Mouse (Mus musculus): ENCODE data around the gene Fam102b. TPM values are rescaled to one million over a fixed set of nuclear protein-coding genes. Genes with fewer than 3 reads are reported as not detected.
A peak's percentile ranks its signal among the peaks of the same experiment; 100 is the strongest.

Fam102b gene
- polyA plus RNA-seq, 1 experiment, result 14.8 TPM

DNA sequence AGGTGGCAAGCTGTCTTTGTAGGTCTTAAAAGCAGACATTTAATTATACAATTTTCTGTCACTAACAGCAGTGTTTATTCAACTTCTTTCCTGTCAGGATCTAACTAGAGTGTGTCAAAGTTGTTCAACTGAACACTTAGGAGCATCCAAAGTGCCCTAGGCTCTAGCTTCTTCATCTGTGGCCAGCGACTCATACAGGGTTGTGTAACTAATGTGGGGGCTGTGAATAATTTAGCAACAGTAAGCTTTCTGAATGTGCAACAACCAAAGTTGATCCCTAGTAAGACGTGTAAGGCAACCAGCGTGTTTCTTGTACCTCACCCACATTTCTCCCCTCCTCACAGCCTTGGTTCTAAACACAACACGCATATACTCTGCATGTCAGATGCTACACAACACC is 13.5 kb upstream of the Fam102b start:
- no peak for TF ChIP-seq CTCF (IDR thresholded peaks at IDR 0.05; ENCODE audit: extremely low read depth, insufficient read depth, low read length)
- Histone ChIP-seq H3K4me1 (ENCODE audit: control insufficient read depth, insufficient read depth, low read length) (no peaks in the 10 kb centered on the region), H3K27ac (ENCODE audit: insufficient read depth, low read length) (no peak overlapping the region), H3K4me3 (ENCODE audit: insufficient read depth, low read length) (no peak overlapping the region)

DNA sequence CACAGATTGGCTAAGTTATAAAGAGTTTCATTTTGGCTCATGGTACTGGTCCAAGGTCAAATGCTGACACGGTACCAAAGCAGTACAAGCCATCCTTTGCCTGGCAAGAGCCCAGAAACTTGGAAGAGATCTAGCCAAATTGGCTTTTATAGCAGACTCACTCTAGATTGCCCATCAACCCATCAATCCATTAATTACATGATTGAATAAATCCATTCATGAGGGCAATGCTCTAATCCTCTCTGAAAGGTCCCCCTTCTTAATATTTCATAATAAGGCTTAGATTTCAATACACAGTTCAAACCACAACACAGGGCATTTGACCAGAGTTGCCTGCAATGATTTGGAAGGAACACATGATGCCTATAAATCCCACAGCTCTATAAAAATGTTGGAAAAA is 7.0 kb upstream of the Fam102b start:
- H3K27ac ChIP-seq (ENCODE audit: insufficient read depth, low read length), result no peak overlapping the region
- peaks cover 2% of the 10 kb centered on the region; the same call in 1 of the 2 replicates for H3K4me1 ChIP-seq (ENCODE audit: control insufficient read depth, insufficient read depth, low read length)
- H3K4me3 ChIP-seq (ENCODE audit: insufficient read depth, low read length), result no peak overlapping the region
- TF ChIP-seq POLR2A (IDR thresholded peaks at IDR 0.05; ENCODE audit: extremely low read depth, insufficient read depth, low read length) (no peak), CTCF (IDR thresholded peaks at IDR 0.05; ENCODE audit: extremely low read depth, insufficient read depth, low read length) (no peak)

- Histone ChIP-seq H3K4me1 (ENCODE audit: control insufficient read depth, insufficient read depth, low read length) (peaks cover 2% of the 10 kb centered on the region; the same call in 1 of the 2 replicates), H3K27ac (ENCODE audit: insufficient read depth, low read length) (no peak overlapping the region), H3K4me3 (ENCODE audit: insufficient read depth, low read length) (no peak overlapping the region)
- TF ChIP-seq CTCF (IDR thresholded peaks at IDR 0.05; ENCODE audit: extremely low read depth, insufficient read depth, low read length), result no peak
- no peak for TF ChIP-seq POLR2A (IDR thresholded peaks at IDR 0.05; ENCODE audit: extremely low read depth, insufficient read depth, low read length)
Measured at GRCm38 (mm10) chr3:109032306-109032705, 4.9 kb upstream of the Fam102b start.

DNA sequence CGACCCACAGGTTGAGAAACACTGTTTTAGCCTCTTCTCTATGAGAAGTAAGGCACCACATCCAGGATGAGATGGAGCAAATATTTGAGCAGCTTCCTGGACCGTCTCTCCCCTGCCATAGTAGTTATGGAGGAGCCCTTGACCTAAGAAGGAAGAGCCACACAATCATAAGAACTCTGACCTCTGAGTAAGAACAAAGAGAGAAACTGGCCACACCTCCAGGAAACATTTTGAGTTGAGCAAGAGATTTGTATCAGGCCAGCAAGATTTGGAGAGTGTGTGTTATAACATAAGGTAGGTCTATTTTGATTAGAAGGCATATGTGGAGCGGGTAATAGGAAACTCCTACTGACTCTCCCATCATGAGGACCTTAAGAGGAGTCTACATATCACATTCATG is 4.2 kb upstream of the Fam102b start:
- Histone ChIP-seq H3K27ac (ENCODE audit: insufficient read depth, low read length) (no peak overlapping the region), H3K4me1 (ENCODE audit: control insufficient read depth, insufficient read depth, low read length) (peaks cover 2% of the 10 kb centered on the region; the same call in 1 of the 2 replicates), H3K4me3 (ENCODE audit: insufficient read depth, low read length) (no peak overlapping the region)
- no peak for TF ChIP-seq CTCF (IDR thresholded peaks at IDR 0.05; ENCODE audit: extremely low read depth, insufficient read depth, low read length)

GRCm38 (mm10) chr3:109030817-109031216 is 3.4 kb upstream of the Fam102b start:
- H3K4me3 ChIP-seq (ENCODE audit: insufficient read depth, low read length), result no peak overlapping the region
- H3K27ac ChIP-seq (ENCODE audit: insufficient read depth, low read length), result peak overlapping the region; percentile 19; the same call in 1 of the 2 replicates
- TF ChIP-seq CTCF (IDR thresholded peaks at IDR 0.05; ENCODE audit: extremely low read depth, insufficient read depth, low read length) (no peak), POLR2A (IDR thresholded peaks at IDR 0.05; ENCODE audit: extremely low read depth, insufficient read depth, low read length) (no peak)
- H3K4me1 ChIP-seq (ENCODE audit: control insufficient read depth, insufficient read depth, low read length), result peaks cover 2% of the 10 kb centered on the region; the same call in 1 of the 2 replicates

GRCm38 (mm10) chr3:109029661-109030060 is 2.3 kb upstream of the Fam102b start:
- no peak overlapping the region for H3K4me3 ChIP-seq (ENCODE audit: insufficient read depth, low read length)
- no peak for TF ChIP-seq POLR2A (IDR thresholded peaks at IDR 0.05; ENCODE audit: extremely low read depth, insufficient read depth, low read length)
- no peak for TF ChIP-seq CTCF (IDR thresholded peaks at IDR 0.05; ENCODE audit: extremely low read depth, insufficient read depth, low read length)
- H3K4me1 ChIP-seq (ENCODE audit: control insufficient read depth, insufficient read depth, low read length), result peaks cover 2% of the 10 kb centered on the region; the same call in 1 of the 2 replicates
- no peak overlapping the region for H3K27ac ChIP-seq (ENCODE audit: insufficient read depth, low read length)

GRCm38 (mm10) chr3:109026991-109027470 is 376 bp downstream of the Fam102b start:
- Histone ChIP-seq H3K4me1 (ENCODE audit: control insufficient read depth, insufficient read depth, low read length) (peaks cover 2% of the 10 kb centered on the region; the same call in 1 of the 2 replicates), H3K4me3 (ENCODE audit: insufficient read depth, low read length) (peak overlapping the region; percentile 51), H3K27ac (ENCODE audit: insufficient read depth, low read length) (no peak overlapping the region)
- no peak for TF ChIP-seq POLR2A (IDR thresholded peaks at IDR 0.05; ENCODE audit: extremely low read depth, insufficient read depth, low read length)
- no peak for TF ChIP-seq CTCF (IDR thresholded peaks at IDR 0.05; ENCODE audit: extremely low read depth, insufficient read depth, low read length)

DNA sequence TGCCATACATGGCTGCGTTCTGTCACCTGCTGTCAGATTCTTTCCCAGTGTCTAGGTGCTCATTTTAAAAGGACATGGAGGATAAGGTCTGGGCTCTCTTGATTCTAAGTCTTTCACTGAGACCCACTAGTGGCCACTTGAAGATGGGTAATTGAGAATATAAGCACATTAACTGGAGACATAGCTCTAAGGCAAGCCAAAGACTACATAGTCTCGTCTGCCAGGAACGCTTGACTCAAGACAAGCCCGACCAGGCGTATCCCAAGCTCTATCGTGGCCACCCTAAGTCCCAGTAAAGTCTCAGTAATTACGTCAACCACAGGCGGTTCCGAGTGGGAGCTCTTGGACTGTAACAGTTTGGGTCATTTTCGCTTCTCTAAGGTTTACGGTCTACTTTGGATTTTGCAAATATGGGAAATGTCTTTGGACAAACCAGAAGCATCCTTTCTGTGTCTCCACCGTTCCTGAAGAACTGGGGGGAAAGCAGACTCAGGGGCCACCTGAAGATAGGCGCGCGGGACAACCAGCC is 881 bp downstream of the Fam102b start:
- Histone ChIP-seq H3K4me3 (ENCODE audit: insufficient read depth, low read length) (peak overlapping the region; percentile 51), H3K4me1 (ENCODE audit: control insufficient read depth, insufficient read depth, low read length) (peaks cover 2% of the 10 kb centered on the region; the same call in 1 of the 2 replicates), H3K27ac (ENCODE audit: insufficient read depth, low read length) (no peak overlapping the region)
- no peak for TF ChIP-seq CTCF (IDR thresholded peaks at IDR 0.05; ENCODE audit: extremely low read depth, insufficient read depth, low read length)
- no peak for TF ChIP-seq POLR2A (IDR thresholded peaks at IDR 0.05; ENCODE audit: extremely low read depth, insufficient read depth, low read length)

GRCm38 (mm10) chr3:109025579-109025978 is 1.8 kb downstream of the Fam102b start:
- TF ChIP-seq POLR2A (IDR thresholded peaks at IDR 0.05; ENCODE audit: extremely low read depth, insufficient read depth, low read length) (no peak), CTCF (IDR thresholded peaks at IDR 0.05; ENCODE audit: extremely low read depth, insufficient read depth, low read length) (peak; percentile 90)
- H3K27ac ChIP-seq (ENCODE audit: insufficient read depth, low read length), result no peak overlapping the region
- peaks cover under 1% of the 10 kb centered on the region; the same call in 1 of the 2 replicates for H3K4me1 ChIP-seq (ENCODE audit: control insufficient read depth, insufficient read depth, low read length)
- peak overlapping the region; percentile 2; the same call in 1 of the 2 replicates for H3K4me3 ChIP-seq (ENCODE audit: insufficient read depth, low read length)

DNA sequence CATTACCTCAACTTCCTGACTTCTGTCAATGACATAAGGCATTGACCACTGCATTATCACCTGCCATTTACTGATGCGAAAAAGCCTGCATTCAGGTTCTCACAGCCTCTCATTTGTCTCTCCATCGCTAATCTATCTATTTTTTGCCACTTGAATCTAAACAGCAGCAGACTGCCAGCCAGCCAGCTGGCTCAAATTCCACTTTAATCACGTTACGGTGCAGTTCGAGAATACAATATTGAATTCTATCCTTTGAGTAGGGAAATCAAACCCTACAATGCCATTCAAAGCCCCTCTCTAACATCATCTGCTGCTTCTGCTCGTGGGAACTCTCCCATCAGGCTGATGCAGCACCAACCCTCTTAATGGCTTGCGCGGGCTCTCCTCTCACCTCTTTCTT is 4.3 kb downstream of the Fam102b start:
- H3K27ac ChIP-seq (ENCODE audit: insufficient read depth, low read length), result no peak overlapping the region
- no peak overlapping the region for H3K4me3 ChIP-seq (ENCODE audit: insufficient read depth, low read length)

More for the DNA sequence above, 4.3 kb downstream of the Fam102b start:
- no peak for TF ChIP-seq POLR2A (IDR thresholded peaks at IDR 0.05; ENCODE audit: extremely low read depth, insufficient read depth, low read length)
- TF ChIP-seq CTCF (IDR thresholded peaks at IDR 0.05; ENCODE audit: extremely low read depth, insufficient read depth, low read length), result no peak
- H3K4me1 ChIP-seq (ENCODE audit: control insufficient read depth, insufficient read depth, low read length), result no peaks in the 10 kb centered on the region; the same call in 1 of the 2 replicates
